In the genomic region with DNA sequence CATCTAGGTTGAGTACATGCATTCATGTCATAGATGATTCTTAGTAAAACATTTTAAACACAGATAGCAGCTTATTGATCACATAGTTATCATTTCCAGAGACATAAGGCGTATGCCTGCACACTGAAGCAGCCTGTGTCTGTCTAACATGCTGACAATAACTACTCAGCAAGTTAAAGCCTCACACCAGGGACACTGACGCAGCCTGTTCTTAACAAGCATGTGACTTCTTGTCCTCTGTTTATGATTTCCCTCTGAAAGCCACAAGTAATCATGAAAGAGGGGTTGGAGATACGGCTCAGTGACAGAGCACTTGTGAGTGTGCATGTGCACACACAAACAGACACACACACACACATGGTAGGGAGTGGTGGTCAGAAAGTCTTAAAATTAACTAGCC, we compare ENCODE assay signal across 9 mouse cellular contexts.
DNase-seq lines count a peak whose midpoint lies in the region; ATAC-seq and TF ChIP-seq lines count a peak whose summit lies in the region.
"Had no signal": no experiment of that assay in that cellular context is flagged by ENCODE, and none has a peak within 500 bp of the region (broad histone marks: within the 10 kb centered on the region; RNA-seq: fewer than 3 reads in every experiment).

No protein-coding gene starts in this region.

- peaks cover 38% of the 10 kb centered on the region for H3K4me1 ChIP-seq in heart, postnatal 0 days (ENCODE audit: control insufficient read depth, insufficient read depth)
- peaks cover 21% of the 10 kb centered on the region for H3K4me1 ChIP-seq in midbrain, embryonic 14.5 days (ENCODE audit: control insufficient read depth, insufficient read depth, low read length)
- H3K4me1 ChIP-seq in midbrain, embryonic 16.5 days (ENCODE audit: control insufficient read depth, insufficient read depth, low read length) = peaks cover 18% of the 10 kb centered on the region; the same call in 1 of the 2 replicates
- H3K4me1 ChIP-seq in hindbrain, embryonic 11.5 days (replicated peaks; ENCODE audit: control insufficient read depth, insufficient read depth, low read length) = no peaks in the 10 kb centered on the region
- peaks cover 26% of the 10 kb centered on the region for H3K4me1 ChIP-seq in stomach, embryonic 15.5 days

- H3K27me3 ChIP-seq in heart, postnatal 0 days (ENCODE audit: control insufficient read depth, insufficient read depth, low read length) = no peaks in the 10 kb centered on the region
- H3K27me3 ChIP-seq in midbrain, embryonic 14.5 days (ENCODE audit: control insufficient read depth, insufficient read depth, low read length) = no peaks in the 10 kb centered on the region
- no peaks in the 10 kb centered on the region for H3K27me3 ChIP-seq in midbrain, embryonic 16.5 days (ENCODE audit: control insufficient read depth, insufficient read depth, low read depth, low read length)
- no peaks in the 10 kb centered on the region for H3K27me3 ChIP-seq in hindbrain, embryonic 11.5 days (ENCODE audit: control insufficient read depth, insufficient read depth, low read length)
- H3K27me3 ChIP-seq in stomach, embryonic 15.5 days (replicated peaks) = no peaks in the 10 kb centered on the region

- WGBS in heart, postnatal 0 days = 52% methylated on average over 3 of the region's 3 CpGs
- 64% methylated on average over 3 of the region's 3 CpGs for WGBS in midbrain, embryonic 14.5 days
- WGBS in midbrain, embryonic 16.5 days = 65% methylated on average over 3 of the region's 3 CpGs
- WGBS in hindbrain, embryonic 11.5 days = 74% methylated on average over 3 of the region's 3 CpGs
- 58% methylated on average over 3 of the region's 3 CpGs for WGBS in stomach, embryonic 15.5 days

- no peak overlapping the region for H3K9ac ChIP-seq in heart, postnatal 0 days (replicated peaks; ENCODE audit: low read depth, low read length)
- no peak overlapping the region for H3K9ac ChIP-seq in midbrain, embryonic 14.5 days (replicated peaks; ENCODE audit: low read length)
- H3K9ac ChIP-seq in midbrain, embryonic 16.5 days (ENCODE audit: low read depth, low read length) = no peak overlapping the region
- no peak overlapping the region for H3K9ac ChIP-seq in hindbrain, embryonic 11.5 days (ENCODE audit: low read depth, low read length)
- no peak overlapping the region for H3K9ac ChIP-seq in stomach, embryonic 15.5 days

- H3K36me3 ChIP-seq in heart, postnatal 0 days (replicated peaks; ENCODE audit: control insufficient read depth, insufficient read depth, low read length) = no peaks in the 10 kb centered on the region
- no peaks in the 10 kb centered on the region for H3K36me3 ChIP-seq in midbrain, embryonic 14.5 days (ENCODE audit: control insufficient read depth, insufficient read depth, low read length)
- H3K36me3 ChIP-seq in midbrain, embryonic 16.5 days (ENCODE audit: control insufficient read depth, insufficient read depth, low read length) = no peaks in the 10 kb centered on the region
- H3K36me3 ChIP-seq in hindbrain, embryonic 11.5 days (ENCODE audit: control insufficient read depth, insufficient read depth, low read length) = no peaks in the 10 kb centered on the region
- H3K36me3 ChIP-seq in stomach, embryonic 15.5 days = no peaks in the 10 kb centered on the region

- intact Hi-C loops in heart, postnatal 10 days (cut with DNase I) = no loop called here

- H3K27ac ChIP-seq in heart, postnatal 0 days (ENCODE audit: low read depth) = peak overlapping the region; percentile 68
- peak overlapping the region; percentile 34; the same call in 1 of the 2 replicates for H3K27ac ChIP-seq in midbrain, embryonic 14.5 days (replicated peaks; ENCODE audit: low read depth, low read length)
- H3K27ac ChIP-seq in midbrain, embryonic 16.5 days (ENCODE audit: low read length) = no peak overlapping the region
- H3K27ac ChIP-seq in hindbrain, embryonic 11.5 days (ENCODE audit: low read depth, low read length) = 0 out of 2 replicates have a peak overlapping the region, but pooled peaks have one; percentile 24
- peak overlapping the region; percentile 71 for H3K27ac ChIP-seq in stomach, embryonic 15.5 days

- H3K4me3 ChIP-seq in heart, postnatal 0 days (ENCODE audit: low read depth, low read length) = no peak overlapping the region
- H3K4me3 ChIP-seq in midbrain, embryonic 14.5 days (replicated peaks; ENCODE audit: low read depth, low read length) = no peak overlapping the region
- no peak overlapping the region for H3K4me3 ChIP-seq in midbrain, embryonic 16.5 days (ENCODE audit: low read depth, low read length)
- no peak overlapping the region for H3K4me3 ChIP-seq in hindbrain, embryonic 11.5 days (ENCODE audit: low read depth, low read length)
- no peak overlapping the region for H3K4me3 ChIP-seq in stomach, embryonic 15.5 days (replicated peaks)

- ATAC-seq in heart, postnatal 0 days (ENCODE audit: insufficient read depth, low read depth) = no peak
- no peak for ATAC-seq in midbrain, embryonic 14.5 days (ENCODE audit: low FRiP score, low TSS enrichment)
- no peak for ATAC-seq in midbrain, embryonic 16.5 days
- ATAC-seq in hindbrain, embryonic 11.5 days (ENCODE audit: low FRiP score) = no peak
- ATAC-seq in stomach, embryonic 15.5 days (ENCODE audit: insufficient read depth, low FRiP score, low read depth) = no peak

- no peaks in the 10 kb centered on the region for H3K9me3 ChIP-seq in heart, postnatal 0 days (replicated peaks; ENCODE audit: control insufficient read depth, low read length)
- H3K9me3 ChIP-seq in midbrain, embryonic 14.5 days (ENCODE audit: control insufficient read depth, low read length) = no peaks in the 10 kb centered on the region
- H3K9me3 ChIP-seq in midbrain, embryonic 16.5 days (replicated peaks; ENCODE audit: control insufficient read depth, low read length, poor library complexity, severe bottlenecking) = no peaks in the 10 kb centered on the region
- no peaks in the 10 kb centered on the region for H3K9me3 ChIP-seq in hindbrain, embryonic 11.5 days (ENCODE audit: control insufficient read depth, low read length)
- H3K9me3 ChIP-seq in stomach, embryonic 15.5 days = no peaks in the 10 kb centered on the region

- no peak overlapping the region for H3K4me2 ChIP-seq in heart, postnatal 0 days (ENCODE audit: low read depth, low read length)
- H3K4me2 ChIP-seq in midbrain, embryonic 14.5 days (ENCODE audit: low read length) = no peak overlapping the region
- H3K4me2 ChIP-seq in midbrain, embryonic 16.5 days (ENCODE audit: low read length) = no peak overlapping the region
- H3K4me2 ChIP-seq in hindbrain, embryonic 11.5 days (replicated peaks; ENCODE audit: low read depth, low read length) = no peak overlapping the region
- no peak overlapping the region for H3K4me2 ChIP-seq in stomach, embryonic 15.5 days
- H3K4me2 ChIP-seq: liver, embryonic 11.5 days had no signal

- DNase-seq in heart, postnatal 0 days (ENCODE audit: low spot score) = no peak
- no peak for DNase-seq in heart, postnatal 10 days
- DNase-seq in midbrain, embryonic 14.5 days = no peak
- DNase-seq in hindbrain, embryonic 11.5 days (ENCODE audit: low spot score) = no peak
- DNase-seq in cerebellum, adult 18-20 months = no peak
- DNase-seq: thymus, adult 18-20 months had no signal

- no peak for TF ChIP-seq CTCF in heart, postnatal 0 days (IDR thresholded peaks at IDR 0.05; ENCODE audit: low read depth)

- TF ChIP-seq EP300 in heart, postnatal 0 days (IDR thresholded peaks at IDR 0.05; ENCODE audit: low read depth) = no peak
